Mouse (Mus musculus) urinary bladder, postnatal 4 days (tissue): ENCODE results near the gene Zic5.

Experiments used
- DNase-seq, 2 experiments: peaks; one replicate each; pipeline ENCODE4 v3.0.0; 2021 to 2022; ENCODE audit warnings: low spot score in 2 of 2

Gene Zic5

DNA sequence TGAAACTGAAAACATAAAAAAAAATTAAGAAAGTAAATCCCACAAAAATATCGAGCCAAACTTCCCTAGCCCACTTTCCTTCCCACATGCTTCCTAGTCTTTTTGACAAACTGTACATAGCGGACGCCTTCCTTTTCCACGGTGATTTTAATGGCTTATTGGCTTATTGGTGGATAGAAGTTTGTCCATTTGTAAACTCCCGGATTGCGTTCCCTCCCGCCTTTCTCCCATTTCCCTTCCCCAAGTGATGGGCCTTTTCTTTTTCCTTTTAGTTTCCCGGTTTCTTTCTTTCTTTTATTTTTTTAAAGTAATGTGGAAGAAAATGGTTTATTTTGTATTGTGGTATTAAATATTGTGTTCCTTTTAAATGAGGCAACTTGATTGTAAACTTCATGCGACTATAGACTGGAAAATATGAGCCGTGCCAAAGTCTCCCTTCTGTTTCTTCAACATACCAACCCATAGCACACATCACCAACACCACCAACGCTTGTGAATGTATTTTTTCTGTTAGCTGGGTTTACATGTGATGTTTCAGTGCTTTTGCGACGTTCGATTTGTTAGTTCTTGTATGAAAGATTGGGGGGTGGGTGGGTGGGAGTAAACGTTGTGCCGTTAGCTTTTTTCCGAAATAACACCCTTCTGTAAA lies 14.1 kb upstream of the Zic5 start:
- no peak for DNase-seq

- no peak for DNase-seq
Measured at GRCm38 (mm10) chr14:122478574-122479011, 13.1 kb upstream of the Zic5 start.

DNA sequence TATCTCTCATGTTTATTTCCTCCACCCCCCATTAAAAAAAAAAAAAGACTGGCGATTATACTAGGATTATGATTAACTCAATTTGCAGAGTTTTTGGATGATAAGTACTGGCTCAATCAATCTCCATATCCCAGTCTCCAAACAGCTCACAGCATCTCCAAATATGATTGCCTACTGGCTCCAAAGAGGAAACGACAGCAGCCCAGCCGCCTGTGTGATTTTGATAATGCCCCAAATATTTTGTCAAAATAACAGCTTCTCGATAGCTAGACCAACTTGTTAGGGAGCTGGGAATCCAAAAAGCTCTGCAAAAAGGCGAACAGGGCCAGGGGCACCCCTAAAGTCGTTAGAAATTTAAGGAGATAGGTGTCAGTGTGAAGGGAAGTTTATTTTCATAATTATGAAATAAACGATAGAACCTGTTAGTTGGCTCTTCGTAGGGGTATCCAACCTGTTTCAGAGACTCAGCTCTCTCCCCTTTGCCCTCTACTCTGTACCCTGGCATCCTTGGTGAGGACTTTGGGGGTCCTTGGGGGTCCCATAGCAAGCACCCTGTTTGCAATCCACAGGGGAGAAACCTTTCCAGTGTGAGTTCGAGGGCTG lies 12.6 kb upstream of the Zic5 start:
- no peak for DNase-seq

GRCm38 (mm10) chr14:122477261-122477671 lies 11.8 kb upstream of the Zic5 start:
- DNase-seq, result no peak

DNA sequence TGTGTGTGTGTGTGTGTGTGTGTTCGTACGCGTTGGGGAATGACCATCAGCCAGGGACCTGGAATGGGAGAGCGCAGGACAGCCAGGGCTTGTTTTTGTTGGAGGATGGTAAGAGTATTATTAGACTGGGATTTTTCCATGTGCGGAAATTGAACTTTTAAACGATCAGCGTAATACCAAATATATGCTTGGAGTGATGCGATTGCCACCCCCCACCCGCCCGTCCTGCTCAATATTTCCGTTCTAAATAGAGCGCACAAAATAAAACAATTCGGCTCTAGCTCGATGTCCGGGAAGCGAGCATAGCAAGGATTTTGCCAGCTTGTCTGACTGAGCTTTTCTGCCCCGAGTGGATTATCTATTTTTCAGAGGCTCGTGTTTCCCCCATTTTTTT lies 11.3 kb upstream of the Zic5 start:
- DNase-seq, result no peak

DNA sequence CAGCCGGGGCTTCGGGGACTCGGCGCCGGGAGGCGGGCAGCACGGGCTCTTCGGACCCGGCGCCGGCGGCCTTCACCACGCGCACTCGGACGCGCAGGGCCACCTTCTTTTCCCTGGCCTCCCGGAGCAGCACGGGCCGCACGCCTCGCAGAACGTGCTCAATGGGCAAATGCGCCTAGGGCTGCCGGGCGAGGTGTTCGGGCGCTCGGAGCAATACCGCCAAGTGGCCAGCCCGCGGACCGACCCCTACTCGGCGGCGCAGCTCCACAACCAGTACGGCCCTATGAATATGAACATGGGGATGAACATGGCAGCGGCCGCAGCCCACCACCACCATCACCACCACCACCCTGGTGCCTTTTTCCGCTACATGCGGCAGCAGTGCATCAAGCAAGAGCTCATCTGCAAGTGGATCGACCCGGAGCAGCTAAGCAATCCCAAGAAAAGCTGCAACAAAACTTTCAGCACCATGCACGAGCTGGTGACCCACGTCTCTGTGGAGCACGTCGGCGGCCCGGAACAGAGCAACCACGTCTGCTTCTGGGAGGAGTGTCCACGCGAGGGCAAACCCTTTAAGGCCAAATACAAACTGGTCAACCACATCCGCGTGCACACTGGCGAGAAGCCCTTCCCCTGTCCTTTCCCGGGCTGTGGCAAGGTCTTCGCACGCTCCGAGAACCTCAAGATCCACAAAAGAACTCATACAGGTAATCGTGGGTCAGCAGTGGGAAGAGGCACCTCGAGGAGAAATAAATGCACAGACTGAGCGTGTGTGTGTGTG lies 10.8 kb upstream of the Zic5 start:
- no peak for DNase-seq

- DNase-seq, result no peak
Measured at GRCm38 (mm10) chr14:122475557-122476040, 10.1 kb upstream of the Zic5 start.

GRCm38 (mm10) chr14:122474891-122475556 lies 9.5 kb upstream of the Zic5 start, which contains the start of gene Zic2:
Zic2 (plus strand) TSS chr14:122475435.
- DNase-seq, result no peak

GRCm38 (mm10) chr14:122474041-122474890 lies 8.8 kb upstream of the Zic5 start:
- no peak for DNase-seq

GRCm38 (mm10) chr14:122473211-122473751 lies 7.8 kb upstream of the Zic5 start:
- no peak for DNase-seq

DNA sequence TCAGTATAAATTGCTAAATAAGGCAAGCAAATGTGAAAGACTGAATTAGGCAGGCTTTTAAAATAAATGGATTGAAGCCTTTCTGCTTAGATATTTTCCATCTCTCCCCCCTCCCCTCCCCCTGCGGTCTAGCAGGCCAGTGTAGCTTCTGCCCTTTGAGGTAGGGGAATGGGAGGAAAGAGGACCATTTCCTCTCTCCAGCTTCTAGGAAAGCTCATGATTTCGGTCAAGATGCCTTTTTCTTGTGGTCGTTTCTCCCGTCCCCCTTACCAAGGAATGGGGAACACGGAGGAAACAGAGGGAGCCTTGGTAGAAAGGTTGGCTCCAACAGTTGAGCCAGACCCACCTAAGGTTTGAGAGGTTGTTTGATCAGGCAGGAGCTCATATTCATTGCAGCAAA lies 7.2 kb upstream of the Zic5 start:
- DNase-seq, result no peak

- no peak for DNase-seq
Measured at GRCm38 (mm10) chr14:122472161-122472560, 6.7 kb upstream of the Zic5 start.

DNA sequence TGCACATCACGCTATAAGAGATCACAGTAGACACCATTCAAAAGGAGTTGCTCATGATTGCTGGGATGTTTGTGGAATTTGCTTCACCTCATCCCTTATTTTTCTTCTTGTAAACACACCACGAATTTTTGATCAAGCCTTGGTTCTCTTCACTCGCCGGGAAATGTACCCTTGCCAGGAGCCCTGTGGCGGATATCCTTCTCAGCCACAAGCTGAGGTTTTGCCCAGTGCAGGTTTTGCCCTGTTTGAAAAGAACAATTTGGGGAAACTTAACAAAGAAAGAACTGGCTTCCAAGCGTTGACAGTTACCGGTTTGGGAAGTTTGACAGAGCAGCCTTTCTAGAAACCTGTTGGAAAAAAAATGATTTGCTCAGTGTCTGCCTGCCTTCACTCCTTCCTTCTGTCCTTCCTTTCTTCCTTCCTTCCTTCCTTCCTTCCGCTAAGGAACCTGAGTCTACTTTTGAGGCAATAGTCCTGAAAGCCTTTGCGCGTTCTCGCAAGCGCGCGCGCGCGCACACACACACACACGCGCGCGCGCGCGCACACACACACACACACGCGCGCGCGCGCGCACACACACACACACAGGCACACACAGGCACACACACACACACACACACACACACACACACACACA lies 6.1 kb upstream of the Zic5 start:
- DNase-seq, result no peak

- DNase-seq, result no peak
Measured at GRCm38 (mm10) chr14:122468971-122469755, 3.7 kb upstream of the Zic5 start.

DNA sequence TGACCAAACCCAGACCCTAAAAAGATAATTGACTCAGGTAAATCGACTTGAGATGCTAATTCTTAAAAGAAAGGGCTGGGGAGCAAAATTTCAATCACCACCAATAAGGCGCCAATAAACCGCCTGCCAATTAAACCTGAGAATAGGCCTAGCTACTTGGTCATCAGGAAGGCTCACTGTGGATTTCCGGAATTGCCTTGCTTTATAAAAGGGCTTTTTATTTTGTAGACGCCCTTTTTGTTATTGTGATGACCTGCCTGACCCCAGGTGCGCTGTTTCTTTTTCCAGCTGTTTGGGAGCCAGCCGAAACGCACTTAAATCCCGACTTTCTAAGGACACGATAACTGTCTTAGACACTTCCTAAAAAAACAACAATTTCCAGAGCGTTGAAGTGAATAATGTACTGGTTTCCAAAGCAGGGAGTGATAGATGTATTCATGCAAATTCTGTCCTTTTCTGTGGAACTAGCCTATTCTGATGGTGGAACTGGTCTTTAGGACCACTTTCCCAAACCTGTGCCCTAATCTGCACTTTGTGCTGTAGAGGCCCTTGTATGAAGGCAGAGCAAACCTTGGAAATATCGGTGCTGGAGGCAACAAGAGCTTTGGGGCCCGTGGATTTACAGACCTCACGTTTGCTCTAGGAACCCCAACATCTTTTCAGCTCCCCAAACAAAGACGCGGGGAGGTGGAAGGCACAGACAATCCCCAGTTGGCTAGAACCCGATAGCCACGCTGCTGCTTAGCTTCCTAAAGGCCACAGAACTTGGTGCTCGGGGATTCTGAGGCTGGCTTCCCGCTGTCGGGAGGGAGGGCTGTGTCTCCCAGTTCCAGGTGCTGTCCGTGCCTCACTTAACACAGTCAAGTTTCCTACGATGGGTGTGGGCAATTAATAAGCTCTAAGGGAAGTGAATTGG lies 2.7 kb upstream of the Zic5 start:
- no peak for DNase-seq

DNA sequence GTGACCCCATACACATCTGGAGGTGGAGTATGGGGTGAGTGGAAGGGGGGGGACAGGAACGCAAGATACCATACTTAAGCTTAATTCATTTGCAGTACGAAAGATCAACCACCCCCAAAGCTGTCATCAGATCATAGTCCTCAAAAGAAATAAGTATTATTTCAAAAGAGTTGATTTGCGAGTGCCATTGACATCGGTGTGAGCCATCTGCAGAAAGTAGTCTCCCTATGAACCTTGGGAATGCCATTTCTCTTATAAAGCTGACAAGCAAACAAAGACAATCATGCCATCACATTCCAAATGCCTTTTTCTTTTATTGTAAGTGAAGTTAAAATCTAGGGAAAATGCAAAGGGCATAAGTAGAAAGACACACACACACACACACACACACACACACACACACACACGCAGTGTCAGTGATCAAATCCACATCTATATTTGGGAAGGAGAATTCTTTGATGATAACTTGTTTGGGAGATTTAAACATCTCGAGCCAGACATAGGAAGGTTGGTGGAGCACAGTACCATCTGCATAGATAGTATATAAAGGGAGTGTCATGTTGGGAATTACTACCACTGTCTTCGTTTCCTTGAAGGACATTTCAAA lies 1.4 kb upstream of the Zic5 start:
- no peak for DNase-seq

GRCm38 (mm10) chr14:122465931-122466490 lies 534 bp upstream of the Zic5 start:
- DNase-seq, result no peak

GRCm38 (mm10) chr14:122464351-122464762 lies 1.1 kb downstream of the Zic5 start:
- DNase-seq, result no peak
